Mouse (Mus musculus) hindbrain, embryonic 11.5 days (tissue): Measurements from ENCODE around the gene Tbkbp1. TPM values are rescaled to one million over a fixed set of nuclear protein-coding genes. Genes with fewer than 3 reads are reported as not detected.
"Not testable (repeated sequence)": the region's sequence is repeated elsewhere in the genome, so short reads cannot be mapped to it uniquely, and the experiment has no call there.

ENCODE experiments used
- ATAC-seq: fragments of 200-750 bp; cut with Nextera tagmentation; 2 replicates; pipeline ENCODE4 v1.8.0; 2017; ENCODE audit warnings: mild to moderate bottlenecking, moderate TSS enrichment, moderate library complexity; ENCODE audit not compliant: low FRiP score
- DNase-seq: peaks from one replicate; pipeline ENCODE4 v3.0.0-alpha.2; 2015; ENCODE audit warnings: low spot score
- H3K27ac ChIP-seq: fragments of 300-500 bp; sonication (generic); 2 replicates; pipeline ENCODE4 v1.5.1; 2014; ENCODE audit warnings: mild to moderate bottlenecking, low read depth, low read length
- H3K27me3 ChIP-seq: fragments of 300-500 bp; sonication (generic); 2 replicates; pipeline ENCODE4 v1.6.1; 2014; ENCODE audit warnings: mild to moderate bottlenecking, low read length, moderate library complexity, mixed read lengths; ENCODE audit not compliant: control insufficient read depth, insufficient read depth
- H3K36me3 ChIP-seq: fragments of 300-500 bp; sonication (generic); 2 replicates; pipeline ENCODE4 v1.6.1; 2014; ENCODE audit warnings: mild to moderate bottlenecking, low read length, moderate library complexity, mixed read lengths; ENCODE audit not compliant: control insufficient read depth, insufficient read depth
- H3K4me1 ChIP-seq: fragments of 300-500 bp; sonication (generic); replicated peaks from 2 replicates; pipeline ENCODE4 v1.6.1; 2014; ENCODE audit warnings: low read length, mixed read lengths; ENCODE audit not compliant: control insufficient read depth, insufficient read depth
- H3K4me2 ChIP-seq: fragments of 300-500 bp; sonication (generic); replicated peaks from 2 replicates; pipeline ENCODE4 v1.6.1; 2014; ENCODE audit warnings: mild to moderate bottlenecking, low read depth, low read length
- H3K4me3 ChIP-seq: fragments of 300-500 bp; sonication (generic); 2 replicates; pipeline ENCODE4 v1.5.1; 2014; ENCODE audit warnings: low read depth, low read length
- H3K9ac ChIP-seq: fragments of 300-500 bp; sonication (generic); 2 replicates; pipeline ENCODE4 v1.6.1; 2014; ENCODE audit warnings: low read depth, low read length
- H3K9me3 ChIP-seq: fragments of 300-500 bp; sonication (generic); 2 replicates; pipeline ENCODE4 v1.6.1; 2016; ENCODE audit warnings: low read length; ENCODE audit not compliant: control insufficient read depth
- WGBS: fragments of 180-500 bp; shearing (Covaris S2); extraction: QIAGEN DNeasy Blood & Tissue Kit; methylation state at CpG from one replicate; pipeline ENCODE4 v1.1.7; 2014; 5-methylcytosine and 5-hydroxymethylcytosine counted together
- polyA plus RNA-seq: library from polyadenylated mRNA; unstranded; fragments of >200 nt; fragmentation: Nextera tagmentation; extraction: Ambion mirVana; gene quantifications from 2 replicates; pipeline ENCODE4 v1.2.1, GENCODE M21; 2014

Gene Tbkbp1
- polyA plus RNA-seq, result 3.9 and 4.2 TPM in 2 replicates

DNA sequence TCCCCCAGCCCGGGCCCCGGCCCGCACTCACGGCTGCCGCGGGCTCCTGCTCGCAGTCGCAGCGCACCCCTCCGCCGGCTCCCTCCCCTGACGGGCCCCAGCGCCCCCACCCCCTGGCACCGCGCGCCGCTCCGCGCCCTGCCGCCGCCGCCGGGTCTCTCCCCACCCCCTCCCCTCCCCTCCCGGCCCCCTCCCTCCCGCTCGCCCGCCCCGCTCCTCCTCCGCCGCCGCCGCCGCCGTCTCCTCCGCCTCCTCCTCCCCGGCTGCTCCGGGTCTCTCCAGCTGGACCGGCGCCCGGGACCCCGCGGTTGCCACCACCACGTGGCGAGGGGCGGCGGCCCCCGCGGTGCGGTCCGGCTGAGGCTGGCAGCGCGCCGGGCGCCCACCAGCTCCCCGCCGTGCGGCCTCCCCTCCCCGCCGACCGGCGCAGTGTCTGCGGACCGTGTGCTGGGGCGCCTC is at the start of gene Tbkbp1:
Gene Tbkbp1 (minus strand): TSS at position 153 of the 459 bp plus-strand sequence.
- Histone ChIP-seq H3K4me1 (peaks cover 15% of the 10 kb centered on the region), H3K9ac (peak within 1 kb of the TSS; percentile 81), H3K9me3 (no peaks in the 10 kb centered on the region), H3K4me3 (peak within 1 kb of the TSS; percentile 69), H3K27ac (peak within 1 kb of the TSS; percentile 96), H3K36me3 (no peaks in the 10 kb centered on the region), H3K27me3 (peaks cover 11% of the 10 kb centered on the region; the same call in 1 of the 2 replicates), H3K4me2 (peak within 1 kb of the TSS; percentile 96)
- DNase-seq, result peak; percentile 58
- WGBS, result 0% methylated on average over 17 of the region's 64 CpGs
- peak; percentile 39 for ATAC-seq

GRCm38 (mm10) chr11:97199519-97199918 is 48.2 kb upstream of the Tbkbp1 start:
- DNase-seq (no peak), ATAC-seq (no peak)
- no peak overlapping the region for H3K4me2 ChIP-seq
- no peaks in the 10 kb centered on the region for H3K4me1 ChIP-seq
- no peak overlapping the region for H3K9ac ChIP-seq
- no peaks in the 10 kb centered on the region for H3K9me3 ChIP-seq
- H3K36me3 ChIP-seq, result no peaks in the 10 kb centered on the region
- no peak overlapping the region for H3K27ac ChIP-seq
- WGBS, result 88% methylated on average over 6 of the region's 6 CpGs
- no peaks in the 10 kb centered on the region for H3K27me3 ChIP-seq
- no peak overlapping the region for H3K4me3 ChIP-seq

GRCm38 (mm10) chr11:97198601-97199000 is 47.3 kb upstream of the Tbkbp1 start:
- 15% methylated on average over 5 of the region's 5 CpGs for WGBS
- no peak overlapping the region for H3K4me3 ChIP-seq
- ATAC-seq, result no peak

DNA sequence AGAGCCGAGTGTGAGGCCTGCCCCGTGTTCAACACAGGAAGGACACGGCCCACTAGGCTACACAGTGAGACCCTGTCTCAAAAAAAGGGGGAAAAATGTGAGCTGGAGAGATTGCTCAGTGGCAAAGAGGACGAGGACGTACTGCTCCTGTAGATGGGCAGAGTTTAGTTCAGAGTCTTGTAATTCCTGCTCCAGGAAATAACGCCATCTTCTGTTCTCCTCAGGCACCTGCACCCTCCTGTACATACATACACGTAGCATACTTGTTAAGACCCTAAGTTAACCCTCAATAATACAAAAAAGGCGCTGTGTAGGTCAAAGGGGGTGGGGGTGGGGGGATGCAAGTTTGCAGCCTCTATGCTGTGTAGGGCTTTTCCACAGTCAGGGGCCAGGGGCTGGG is 45.7 kb upstream of the Tbkbp1 start:
- no peak for ATAC-seq
- no peaks in the 10 kb centered on the region for H3K9me3 ChIP-seq
- H3K27me3 ChIP-seq, result no peaks in the 10 kb centered on the region
- no peak overlapping the region for H3K4me3 ChIP-seq
- no peaks in the 10 kb centered on the region for H3K36me3 ChIP-seq
- no peak overlapping the region for H3K9ac ChIP-seq
- no peaks in the 10 kb centered on the region for H3K4me1 ChIP-seq
- H3K27ac ChIP-seq, result no peak overlapping the region
- 80% methylated on average over 8 of the region's 8 CpGs for WGBS
- H3K4me2 ChIP-seq, result no peak overlapping the region
- DNase-seq, result no peak

More at GRCm38 (mm10) chr11:97198601-97199000, 47.3 kb upstream of the Tbkbp1 start:
- no peaks in the 10 kb centered on the region for H3K27me3 ChIP-seq
- DNase-seq, result peak; percentile 70
- no peaks in the 10 kb centered on the region for H3K36me3 ChIP-seq
- H3K27ac ChIP-seq, result no peak overlapping the region
- no peaks in the 10 kb centered on the region for H3K4me1 ChIP-seq
- no peak overlapping the region for H3K9ac ChIP-seq
- H3K9me3 ChIP-seq, result no peaks in the 10 kb centered on the region
- H3K4me2 ChIP-seq, result no peak overlapping the region

GRCm38 (mm10) chr11:97196541-97196940 is 45.2 kb upstream of the Tbkbp1 start:
- DNase-seq, result no peak
- 68% methylated on average over 12 of the region's 12 CpGs for WGBS
- Histone ChIP-seq H3K4me2 (no peak overlapping the region), H3K36me3 (no peaks in the 10 kb centered on the region), H3K9me3 (no peaks in the 10 kb centered on the region), H3K4me1 (no peaks in the 10 kb centered on the region), H3K27me3 (no peaks in the 10 kb centered on the region), H3K27ac (no peak overlapping the region), H3K4me3 (no peak overlapping the region), H3K9ac (no peak overlapping the region)
- ATAC-seq, result no peak

GRCm38 (mm10) chr11:97192621-97192951 is 41.3 kb upstream of the Tbkbp1 start:
- Histone ChIP-seq H3K27me3 (no peaks in the 10 kb centered on the region), H3K9me3 (no peaks in the 10 kb centered on the region), H3K36me3 (no peaks in the 10 kb centered on the region), H3K9ac (no peak overlapping the region), H3K4me2 (no peak overlapping the region), H3K4me3 (no peak overlapping the region), H3K4me1 (no peaks in the 10 kb centered on the region), H3K27ac (no peak overlapping the region)
- ATAC-seq (no peak), DNase-seq (no peak)

DNA sequence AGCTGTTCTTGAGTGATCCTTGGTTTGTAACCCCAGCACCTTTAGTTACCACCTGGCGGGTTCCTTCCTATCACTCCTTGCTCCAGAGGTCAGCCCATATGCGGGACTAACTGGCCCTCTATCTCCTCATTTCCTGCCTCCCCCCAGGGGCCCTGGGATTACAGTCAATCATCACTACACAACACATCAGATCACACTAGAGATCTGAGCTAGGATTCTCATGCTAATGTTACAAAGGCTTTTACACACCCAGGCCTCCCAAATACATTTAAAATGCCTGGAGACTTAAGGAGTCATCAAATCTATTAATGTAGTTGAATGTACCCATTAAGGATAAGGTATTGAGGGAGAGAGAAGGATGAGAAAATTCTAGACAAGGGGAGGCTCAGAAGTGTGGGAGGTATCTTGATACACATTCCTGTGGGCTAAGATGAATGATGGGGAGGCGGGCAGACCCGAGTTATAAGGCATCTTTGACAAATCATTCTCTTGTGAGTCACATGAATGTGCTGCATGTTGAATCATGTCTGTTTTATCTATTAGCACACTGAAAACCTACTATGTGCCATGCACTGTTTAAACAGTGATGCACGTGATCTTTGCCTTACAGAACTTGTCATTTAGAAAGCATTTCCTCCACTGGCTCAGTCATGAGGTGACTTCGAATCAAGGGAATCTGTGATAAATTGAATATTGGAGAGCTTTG is 40.8 kb upstream of the Tbkbp1 start:
- no peak for ATAC-seq
- Histone ChIP-seq H3K27me3 (no peaks in the 10 kb centered on the region), H3K4me3 (no peak overlapping the region), H3K9me3 (no peaks in the 10 kb centered on the region), H3K4me2 (no peak overlapping the region), H3K9ac (no peak overlapping the region), H3K4me1 (no peaks in the 10 kb centered on the region), H3K27ac (no peak overlapping the region), H3K36me3 (no peaks in the 10 kb centered on the region)
- WGBS, result 78% methylated on average over 6 of the region's 6 CpGs
- no peak for DNase-seq

GRCm38 (mm10) chr11:97190992-97191391 is 39.7 kb upstream of the Tbkbp1 start:
- ATAC-seq (no peak), DNase-seq (no peak)
- Histone ChIP-seq H3K4me2 (no peak overlapping the region), H3K27ac (no peak overlapping the region), H3K4me3 (no peak overlapping the region), H3K4me1 (0 out of 2 replicates have a peak, but pooled peaks cover 2% of the 10 kb centered on the region), H3K9ac (no peak overlapping the region), H3K36me3 (no peaks in the 10 kb centered on the region), H3K9me3 (no peaks in the 10 kb centered on the region), H3K27me3 (no peaks in the 10 kb centered on the region)
- 94% methylated on average over 6 of the region's 6 CpGs for WGBS

GRCm38 (mm10) chr11:97189645-97190044 is 38.4 kb upstream of the Tbkbp1 start:
- not testable (repeated sequence) for H3K9me3 ChIP-seq, H3K9ac ChIP-seq, H3K4me3 ChIP-seq, H3K27ac ChIP-seq, DNase-seq, H3K36me3 ChIP-seq, H3K4me2 ChIP-seq, ATAC-seq, H3K4me1 ChIP-seq, H3K27me3 ChIP-seq
- 93% methylated on average over 6 of the region's 6 CpGs for WGBS
